In the genomic region with DNA sequence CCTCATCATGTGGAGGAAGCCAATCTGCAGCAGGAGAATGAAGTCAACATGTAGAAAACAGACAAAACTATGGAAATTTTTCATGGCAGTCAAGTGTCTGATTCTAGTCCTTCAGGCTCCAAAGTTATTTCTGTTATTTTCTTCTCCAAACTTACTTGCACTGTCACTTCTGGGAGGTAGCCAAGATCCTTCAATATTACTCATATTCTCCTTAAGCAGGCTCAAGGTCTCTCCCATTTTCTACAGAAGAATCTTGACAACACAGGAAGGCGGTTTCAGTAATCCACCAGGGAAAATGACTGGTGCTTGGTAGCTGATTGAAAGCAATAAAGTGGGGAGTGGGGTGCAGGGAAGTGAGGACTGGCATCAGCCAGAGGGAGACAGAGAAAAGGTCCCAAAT, we compare ENCODE assay signal across 24 mouse cellular contexts. TPM values are rescaled to one million over a fixed set of nuclear protein-coding genes. Genes with fewer than 3 reads are reported as not detected.
A peak's percentile ranks its signal among the peaks of the same experiment; 100 is the strongest.
DNase-seq lines count a peak whose midpoint lies in the region; ATAC-seq and TF ChIP-seq lines count a peak whose summit lies in the region.
"Had no signal": no experiment of that assay in that cellular context is flagged by ENCODE, and none has a peak within 500 bp of the region (broad histone marks: within the 10 kb centered on the region; RNA-seq: fewer than 3 reads in every experiment).

No protein-coding gene starts in this region.

- H3K4me1 ChIP-seq in lung, postnatal 0 days (ENCODE audit: insufficient read depth, low read depth, low read length) = peaks cover 2% of the 10 kb centered on the region; the same call in 1 of the 2 replicates
- peaks cover 19% of the 10 kb centered on the region for H3K4me1 ChIP-seq in embryonic fibroblast, embryonic 13.5 days (ENCODE audit: control insufficient read depth, insufficient read depth, low read length)
- no peaks in the 10 kb centered on the region for H3K4me1 ChIP-seq in midbrain, embryonic 14.5 days (ENCODE audit: control insufficient read depth, insufficient read depth, low read length)
- H3K4me1 ChIP-seq: forebrain, embryonic 12.5 days; forebrain, embryonic 15.5 days; hindbrain, embryonic 12.5 days; hindbrain, embryonic 15.5 days had no signal

- H3K9ac ChIP-seq in lung, postnatal 0 days (replicated peaks; ENCODE audit: low read depth) = no peak overlapping the region
- H3K9ac ChIP-seq in midbrain, embryonic 14.5 days (replicated peaks; ENCODE audit: low read length) = no peak overlapping the region
- H3K9ac ChIP-seq: forebrain, embryonic 12.5 days; forebrain, embryonic 15.5 days; heart, embryonic 13.5 days; hindbrain, embryonic 12.5 days; hindbrain, embryonic 15.5 days had no signal

- no peaks in the 10 kb centered on the region for H3K27me3 ChIP-seq in lung, postnatal 0 days (replicated peaks; ENCODE audit: insufficient read depth, low read length)
- no peaks in the 10 kb centered on the region for H3K27me3 ChIP-seq in midbrain, embryonic 14.5 days (ENCODE audit: control insufficient read depth, insufficient read depth, low read length)
- H3K27me3 ChIP-seq: forebrain, embryonic 12.5 days; forebrain, embryonic 15.5 days; heart, embryonic 13.5 days; hindbrain, embryonic 12.5 days; hindbrain, embryonic 15.5 days; Patski had no signal

- no peak overlapping the region for H3K4me2 ChIP-seq in lung, postnatal 0 days (replicated peaks; ENCODE audit: low read depth, low read length)
- no peak overlapping the region for H3K4me2 ChIP-seq in midbrain, embryonic 14.5 days (ENCODE audit: low read length)
- H3K4me2 ChIP-seq: forebrain, embryonic 12.5 days; forebrain, embryonic 15.5 days; heart, embryonic 13.5 days; hindbrain, embryonic 12.5 days; hindbrain, embryonic 15.5 days had no signal

- H3K36me3 ChIP-seq in lung, postnatal 0 days (ENCODE audit: insufficient read depth, low read length) = peaks cover 22% of the 10 kb centered on the region; the same call in 1 of the 2 replicates
- H3K36me3 ChIP-seq in midbrain, embryonic 14.5 days (ENCODE audit: control insufficient read depth, insufficient read depth, low read length) = peaks cover 20% of the 10 kb centered on the region

- no peak overlapping the region for H3K4me3 ChIP-seq in lung, postnatal 0 days (ENCODE audit: low read depth, low read length)
- no peak overlapping the region for H3K4me3 ChIP-seq in embryonic fibroblast, embryonic 13.5 days (ENCODE audit: insufficient read depth, low read length)
- H3K4me3 ChIP-seq in midbrain, embryonic 14.5 days (replicated peaks; ENCODE audit: low read depth, low read length) = no peak overlapping the region
- H3K4me3 ChIP-seq: forebrain, embryonic 12.5 days; forebrain, embryonic 15.5 days; heart, embryonic 10.5 days; heart, embryonic 13.5 days; hindbrain, embryonic 12.5 days; hindbrain, embryonic 15.5 days had no signal

- 65% methylated on average over 1 of the region's 1 CpGs for WGBS in lung, postnatal 0 days
- 93% methylated on average over 1 of the region's 1 CpGs for WGBS in midbrain, embryonic 14.5 days

- TF ChIP-seq CTCF in lung, postnatal 0 days (IDR thresholded peaks at IDR 0.05) = no peak
- no peak for TF ChIP-seq CTCF in embryonic fibroblast, embryonic 13.5 days (IDR thresholded peaks at IDR 0.05; ENCODE audit: borderline replicate concordance, insufficient read depth, low read length)

- peak overlapping the region; percentile 35; the same call in 1 of the 2 replicates for H3K27ac ChIP-seq in lung, postnatal 0 days (ENCODE audit: low read length)
- H3K27ac ChIP-seq in embryonic fibroblast, embryonic 13.5 days (ENCODE audit: insufficient read depth, low read length) = peak overlapping the region; percentile 67
- no peak overlapping the region for H3K27ac ChIP-seq in midbrain, embryonic 14.5 days (replicated peaks; ENCODE audit: low read depth, low read length)
- H3K27ac ChIP-seq: forebrain, embryonic 12.5 days; forebrain, embryonic 15.5 days; heart, embryonic 10.5 days; heart, embryonic 13.5 days; hindbrain, embryonic 12.5 days; hindbrain, embryonic 15.5 days had no signal

- peak; percentile 70 for ATAC-seq in lung, postnatal 0 days
- ATAC-seq in midbrain, embryonic 14.5 days (ENCODE audit: low FRiP score, low TSS enrichment) = no peak
- ATAC-seq: forebrain, embryonic 15.5 days; intestine, postnatal 0 days; Patski had no signal

- no peak for TF ChIP-seq POLR2A in embryonic fibroblast, embryonic 13.5 days (IDR thresholded peaks at IDR 0.05; ENCODE audit: low read depth, low read length)

- DNase-seq in lung, postnatal 0 days (ENCODE audit: low spot score) = peak; percentile 64
- DNase-seq in lung, postnatal 4 days = no peak
- DNase-seq in 3134 (ENCODE audit: extremely low read depth, insufficient read length, low spot score) (peak; percentile 23), NIH3T3 (ENCODE audit: low read depth) (peak; percentile 87)
- DNase-seq in urinary bladder, adult 2 months (ENCODE audit: low spot score) = no peak
- no peak for DNase-seq in midbrain, embryonic 14.5 days
- no peak for DNase-seq in cerebellum, postnatal 14 days
- DNase-seq: adrenal gland, adult 2 months; adrenal gland, postnatal 14 days; cerebellum, adult 11-12 months; cerebellum, adult 8-10 months; cerebellum, postnatal 10 days; gastrocnemius, postnatal 14 days; heart, adult 18-20 months; heart, postnatal 14 days had no signal

- no peaks in the 10 kb centered on the region for H3K9me3 ChIP-seq in lung, postnatal 0 days (ENCODE audit: low read length)
- H3K9me3 ChIP-seq in midbrain, embryonic 14.5 days (ENCODE audit: control insufficient read depth, low read length) = no peaks in the 10 kb centered on the region
- H3K9me3 ChIP-seq: forebrain, embryonic 12.5 days; forebrain, embryonic 15.5 days; heart, embryonic 10.5 days; heart, embryonic 13.5 days; hindbrain, embryonic 12.5 days; hindbrain, embryonic 15.5 days had no signal

- TF ChIP-seq EP300 in lung, postnatal 0 days (IDR thresholded peaks at IDR 0.05) = peak; percentile 68

RNA-seq across cellular contexts. Expression of a gene that starts 16.2 kb away (rescaled TPM):
- polyA plus RNA-seq in lung, postnatal 0 days (2015; fragmentation: Nextera tagmentation; extraction: Ambion mirVana) = 35.2 and 36.6 TPM in 2 replicates
- 25.1 and 32.6 TPM in 2 replicates for polyA plus RNA-seq in embryonic fibroblast, embryonic 13.5 days (2011; ENCODE audit: insufficient read length, low read depth, missing spikeins)
- polyA plus RNA-seq in urinary bladder, adult 2 months (2012; rRNA removed) = 19.8 and 20.2 TPM in 2 replicates
- polyA plus RNA-seq in midbrain, embryonic 14.5 days (2014; fragmentation: Nextera tagmentation; extraction: Ambion mirVana) = 9.0 and 12.0 TPM in 2 replicates

Comparison
In these comparisons a context has a peak if more than half of its experiments do, and no peak if none do; other contexts are left out.
1. DNase-seq: peak in lung, postnatal 0 days (single experiment), 3134 (single experiment) and NIH3T3 (single experiment); none in lung, postnatal 4 days (0 of 2), urinary bladder, adult 2 months (single experiment), midbrain, embryonic 14.5 days (single experiment) and cerebellum, postnatal 14 days (0 of 2).